Mouse (Mus musculus) embryonic facial prominence, embryonic 14.5 days (tissue): ENCODE data around the gene Park7. TPM values are rescaled to one million over a fixed set of nuclear protein-coding genes. Genes with fewer than 3 reads are reported as not detected.

ENCODE experiments used
- ATAC-seq: fragments of 200-750 bp; cut with Nextera tagmentation; 2 replicates; pipeline ENCODE4 v1.8.0; 2017; ENCODE audit warnings: low read depth, moderate number of reproducible peaks, moderate TSS enrichment
- DNase-seq: peaks from one replicate; pipeline ENCODE4 v3.0.0-alpha.2; 2015; ENCODE audit warnings: low spot score
- H3K27ac ChIP-seq: fragments of 300-500 bp; sonication (generic); replicated peaks from 2 replicates; pipeline ENCODE4 v1.5.1; 2014; ENCODE audit warnings: low read depth, mild to moderate bottlenecking, low read length, moderate library complexity
- H3K27me3 ChIP-seq: fragments of 300-500 bp; sonication (generic); replicated peaks from 2 replicates; pipeline ENCODE4 v1.6.1; 2014; ENCODE audit warnings: low read length; ENCODE audit not compliant: control insufficient read depth, insufficient read depth
- H3K36me3 ChIP-seq: fragments of 300-500 bp; sonication (generic); 2 replicates; pipeline ENCODE4 v1.6.1; 2014; ENCODE audit warnings: low read length, mixed read lengths; ENCODE audit not compliant: control insufficient read depth, insufficient read depth
- H3K4me1 ChIP-seq: fragments of 300-500 bp; sonication (generic); 2 replicates; pipeline ENCODE4 v1.6.1; 2014; ENCODE audit warnings: antibody characterized with exemption, low read length; ENCODE audit not compliant: control insufficient read depth, insufficient read depth
- H3K4me2 ChIP-seq: fragments of 300-500 bp; sonication (generic); 2 replicates; pipeline ENCODE4 v1.6.1; 2014; ENCODE audit warnings: low read depth, mild to moderate bottlenecking, low read length, moderate library complexity, mixed read lengths
- H3K4me3 ChIP-seq: fragments of 300-500 bp; sonication (generic); 2 replicates; pipeline ENCODE4 v1.5.1; 2014; ENCODE audit warnings: low read depth, mild to moderate bottlenecking, low read length
- H3K9ac ChIP-seq: fragments of 300-500 bp; sonication (generic); 2 replicates; pipeline ENCODE4 v1.6.1; 2014; ENCODE audit warnings: low read depth, mild to moderate bottlenecking, low read length, moderate library complexity, mixed read lengths
- H3K9me3 ChIP-seq: fragments of 300-500 bp; sonication (generic); 2 replicates; pipeline ENCODE4 v1.6.1; 2016; ENCODE audit warnings: low read length; ENCODE audit not compliant: control insufficient read depth
- WGBS: fragments of 180-500 bp; shearing (Covaris S2); extraction: QIAGEN DNeasy Blood & Tissue Kit; methylation state at CpG from one replicate; pipeline ENCODE4 v1.1.7; 2014; 5-methylcytosine and 5-hydroxymethylcytosine counted together
- polyA plus RNA-seq: library from polyadenylated mRNA; unstranded; fragments of >200 nt; fragmentation: Nextera tagmentation; extraction: Ambion mirVana; gene quantifications from 2 replicates; pipeline ENCODE4 v1.2.1, GENCODE M21; 2014

The Park7 gene
- polyA plus RNA-seq, 1 experiment from 2014 or later = 387 TPM

DNA sequence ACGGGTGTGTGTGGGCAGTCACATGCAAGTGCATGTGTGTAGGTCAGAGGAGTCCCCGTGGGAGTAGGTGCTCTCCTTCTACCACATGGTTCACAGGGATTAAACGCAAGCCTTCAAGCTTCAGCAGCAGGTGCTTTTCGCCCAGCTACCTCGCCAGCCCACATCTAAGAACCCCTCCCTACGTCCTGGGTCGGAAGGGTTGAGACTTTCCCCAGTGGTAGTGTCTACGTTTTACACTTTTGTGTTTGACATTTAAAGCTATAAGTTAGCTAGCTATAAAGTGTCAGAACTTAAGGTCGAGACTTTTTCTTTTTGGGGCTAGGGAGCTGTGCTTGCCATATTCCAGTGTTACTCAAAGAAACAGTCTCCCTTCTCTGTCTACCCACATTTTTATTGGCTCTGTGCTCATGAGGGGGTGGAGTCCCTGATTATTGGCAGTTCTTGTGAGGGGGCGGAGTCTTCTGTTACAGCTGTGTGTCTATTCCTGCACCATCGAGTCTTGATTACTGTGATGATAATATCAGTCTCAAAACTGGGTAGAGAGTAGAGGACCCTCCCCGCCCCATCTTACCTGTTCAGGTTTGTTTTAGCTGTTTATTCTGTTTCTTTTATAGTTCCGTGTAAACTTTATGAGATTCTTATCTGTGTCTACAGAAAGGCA, 25.9 kb upstream of the Park7 start:
- H3K9me3 ChIP-seq = no peaks in the 10 kb centered on the region
- no peaks in the 10 kb centered on the region for H3K36me3 ChIP-seq
- H3K4me3 ChIP-seq = no peak overlapping the region
- DNase-seq (no peak), ATAC-seq (no peak)
- H3K27me3 ChIP-seq = no peaks in the 10 kb centered on the region
- H3K9ac ChIP-seq = no peak overlapping the region
- no peak overlapping the region for H3K4me2 ChIP-seq
- H3K4me1 ChIP-seq = no peaks in the 10 kb centered on the region
- H3K27ac ChIP-seq = no peak overlapping the region
- WGBS = 61% methylated on average over 13 of the region's 13 CpGs

DNA sequence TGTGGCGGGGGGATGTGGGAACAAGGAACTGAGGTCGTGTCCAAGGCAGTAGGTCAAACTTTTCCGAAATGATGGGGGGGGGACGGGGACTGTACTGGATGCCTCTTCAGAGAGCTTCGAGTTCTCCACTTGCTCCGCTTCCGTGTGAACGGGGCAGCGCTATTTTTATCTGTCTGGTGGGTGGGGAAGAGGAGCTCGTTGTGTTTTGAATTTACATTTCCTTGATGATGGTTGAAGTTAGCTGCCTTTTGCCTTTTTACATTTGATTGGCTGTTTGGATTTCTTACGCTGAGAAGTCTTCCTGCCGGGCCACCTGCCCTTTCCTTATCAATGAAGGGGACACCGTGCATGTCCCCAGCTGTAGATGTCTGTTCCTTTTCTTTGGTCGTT, 23.8 kb upstream of the Park7 start:
- Histone ChIP-seq H3K27me3 (no peaks in the 10 kb centered on the region), H3K9me3 (no peaks in the 10 kb centered on the region), H3K4me3 (no peak overlapping the region), H3K4me1 (no peaks in the 10 kb centered on the region), H3K4me2 (peak overlapping the region; percentile 2; the same call in 1 of the 2 replicates), H3K36me3 (no peaks in the 10 kb centered on the region), H3K27ac (no peak overlapping the region), H3K9ac (no peak overlapping the region)
- WGBS = 44% methylated on average over 14 of the region's 14 CpGs
- no peak for DNase-seq
- ATAC-seq = no peak

DNA sequence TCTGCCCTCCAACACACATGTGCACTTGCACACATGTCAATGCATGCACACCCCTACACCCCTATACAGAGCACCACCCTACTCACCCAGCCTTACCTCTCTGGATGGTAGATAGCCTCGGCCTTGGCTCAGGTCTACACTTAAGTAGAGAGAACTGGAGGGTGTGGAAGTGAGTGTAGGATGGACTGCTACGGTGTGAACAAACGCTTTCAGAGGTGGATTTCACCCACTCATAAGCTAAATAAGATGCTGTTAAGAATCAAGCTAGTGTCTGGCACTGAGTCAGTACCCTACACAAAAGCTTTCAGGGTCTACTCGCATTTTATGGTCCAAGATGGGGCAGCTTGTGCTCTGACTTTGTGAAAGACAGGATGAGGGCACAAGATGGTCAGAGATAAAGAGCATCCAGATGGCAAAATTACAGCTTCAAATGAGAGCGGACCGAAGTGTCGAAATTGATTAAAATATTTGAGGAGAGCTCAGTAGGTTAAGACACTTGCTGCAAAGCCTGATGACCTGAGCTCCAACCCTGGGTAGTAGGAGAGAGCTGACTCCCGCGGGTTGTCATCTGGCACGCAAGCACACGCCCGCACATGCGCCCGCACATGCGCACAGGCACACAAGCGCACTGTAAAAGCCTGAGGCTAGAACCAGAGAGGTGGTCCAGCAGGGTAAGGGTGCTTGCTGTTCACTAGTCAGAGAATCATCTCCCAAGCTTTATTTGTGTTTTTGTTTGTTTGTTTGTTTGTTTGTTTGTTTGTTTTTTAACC, 23.2 kb upstream of the Park7 start:
- DNase-seq (peak; percentile 18), ATAC-seq (no peak)
- H3K4me3 ChIP-seq = no peak overlapping the region
- H3K4me1 ChIP-seq = no peaks in the 10 kb centered on the region
- no peaks in the 10 kb centered on the region for H3K9me3 ChIP-seq
- H3K27ac ChIP-seq = no peak overlapping the region
- H3K9ac ChIP-seq = no peak overlapping the region
- 63% methylated on average over 16 of the region's 16 CpGs for WGBS
- H3K36me3 ChIP-seq = no peaks in the 10 kb centered on the region
- H3K27me3 ChIP-seq = no peaks in the 10 kb centered on the region
- peak overlapping the region; percentile 2; the same call in 1 of the 2 replicates for H3K4me2 ChIP-seq

DNA sequence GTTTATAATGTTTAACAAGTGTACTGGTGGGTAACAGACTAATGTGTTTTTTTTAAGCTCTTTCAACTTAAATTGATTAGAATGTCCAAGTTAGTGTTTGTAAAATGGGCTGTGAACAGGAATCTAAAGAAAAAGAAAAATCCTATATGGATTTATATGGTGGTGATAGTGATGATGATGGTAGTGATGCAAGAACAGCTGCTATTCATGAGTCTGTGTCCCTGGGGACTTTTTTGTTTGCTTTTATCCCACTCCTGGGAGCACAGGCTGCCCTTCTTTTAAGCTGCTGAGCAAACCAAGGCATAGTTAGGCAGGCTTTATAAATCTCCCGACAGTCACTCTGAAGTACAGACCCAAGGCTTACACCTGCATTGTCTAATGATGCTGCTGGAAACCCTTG, 19.3 kb upstream of the Park7 start:
- H3K27me3 ChIP-seq = no peaks in the 10 kb centered on the region
- H3K4me3 ChIP-seq = no peak overlapping the region
- no peaks in the 10 kb centered on the region for H3K9me3 ChIP-seq
- no peak overlapping the region for H3K9ac ChIP-seq
- H3K4me2 ChIP-seq = no peak overlapping the region
- H3K36me3 ChIP-seq = no peaks in the 10 kb centered on the region
- no peak for ATAC-seq
- no peak overlapping the region for H3K27ac ChIP-seq
- 71% methylated on average over 1 of the region's 1 CpGs for WGBS
- no peak for DNase-seq
- no peaks in the 10 kb centered on the region for H3K4me1 ChIP-seq

DNA sequence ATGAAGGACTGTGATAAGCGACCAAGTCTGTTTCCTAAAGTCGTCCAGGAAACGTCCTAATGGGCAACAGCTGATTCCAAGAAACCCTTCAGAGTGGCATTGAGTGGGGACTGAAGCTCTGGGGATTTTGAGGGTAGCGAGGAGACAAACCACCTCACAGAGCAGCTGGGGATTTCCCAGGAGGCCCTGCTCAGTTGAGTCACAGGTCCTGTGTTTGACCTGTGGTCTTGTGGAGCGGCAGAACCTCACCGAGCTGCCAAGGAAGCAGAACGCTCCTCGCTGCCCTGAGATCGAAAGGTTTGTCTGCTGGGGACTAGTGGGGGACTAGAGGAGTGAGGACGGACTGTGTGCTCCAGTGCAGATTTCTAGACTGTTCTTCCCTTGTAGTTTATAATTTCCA, 13.6 kb upstream of the Park7 start:
- H3K9ac ChIP-seq = no peak overlapping the region
- no peak overlapping the region for H3K4me2 ChIP-seq
- DNase-seq (no peak), ATAC-seq (no peak)
- H3K27ac ChIP-seq = no peak overlapping the region
- H3K36me3 ChIP-seq = no peaks in the 10 kb centered on the region
- no peaks in the 10 kb centered on the region for H3K27me3 ChIP-seq
- H3K9me3 ChIP-seq = no peaks in the 10 kb centered on the region
- whole genome bisulfite sequencing = 55% methylated on average over 10 of the region's 10 CpGs
- no peak overlapping the region for H3K4me3 ChIP-seq
- no peaks in the 10 kb centered on the region for H3K4me1 ChIP-seq

DNA sequence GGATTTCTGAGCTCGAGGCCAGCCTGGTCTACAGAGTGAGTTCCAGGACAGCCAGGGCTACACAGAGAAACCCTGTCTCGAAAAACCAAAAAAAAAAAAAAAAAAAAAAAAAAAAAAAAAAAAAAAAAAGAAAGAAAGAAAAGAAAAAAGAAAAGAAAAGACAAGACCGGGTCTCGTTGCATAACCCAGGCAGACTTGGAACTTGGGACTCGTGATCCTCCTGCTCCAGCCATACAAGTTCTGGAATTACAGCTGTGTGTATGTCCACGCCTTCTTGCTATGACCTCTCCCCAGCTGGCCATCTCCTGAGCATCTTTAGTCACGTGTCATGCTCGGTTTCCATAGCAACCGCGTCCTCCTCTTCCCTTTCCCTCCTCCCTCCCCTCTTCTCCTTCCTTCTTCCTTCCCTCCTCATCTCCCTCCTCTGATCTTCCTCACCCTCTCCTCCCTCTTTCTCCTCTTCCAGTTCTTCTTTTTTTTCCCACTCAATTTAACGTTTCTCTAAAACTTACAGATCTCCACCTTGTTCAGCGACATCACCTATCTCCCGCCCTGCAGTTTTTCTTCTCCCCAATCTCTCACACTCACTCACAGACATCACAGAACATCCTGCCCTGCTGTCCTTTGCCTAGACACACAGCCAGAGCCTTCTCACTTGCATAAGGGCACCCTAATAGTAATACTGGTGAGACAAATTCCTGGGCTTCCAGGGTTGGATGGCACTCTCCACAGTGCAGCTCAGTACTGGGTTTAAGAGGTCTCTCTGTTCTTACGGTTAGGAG, 12.9 kb upstream of the Park7 start:
- Histone ChIP-seq H3K4me3 (no peak overlapping the region), H3K4me2 (no peak overlapping the region), H3K27me3 (no peaks in the 10 kb centered on the region), H3K4me1 (no peaks in the 10 kb centered on the region), H3K36me3 (no peaks in the 10 kb centered on the region), H3K27ac (no peak overlapping the region), H3K9ac (no peak overlapping the region), H3K9me3 (no peaks in the 10 kb centered on the region)
- 45% methylated on average over 13 of the region's 14 CpGs for WGBS
- DNase-seq = peak; percentile 26
- ATAC-seq = no peak

DNA sequence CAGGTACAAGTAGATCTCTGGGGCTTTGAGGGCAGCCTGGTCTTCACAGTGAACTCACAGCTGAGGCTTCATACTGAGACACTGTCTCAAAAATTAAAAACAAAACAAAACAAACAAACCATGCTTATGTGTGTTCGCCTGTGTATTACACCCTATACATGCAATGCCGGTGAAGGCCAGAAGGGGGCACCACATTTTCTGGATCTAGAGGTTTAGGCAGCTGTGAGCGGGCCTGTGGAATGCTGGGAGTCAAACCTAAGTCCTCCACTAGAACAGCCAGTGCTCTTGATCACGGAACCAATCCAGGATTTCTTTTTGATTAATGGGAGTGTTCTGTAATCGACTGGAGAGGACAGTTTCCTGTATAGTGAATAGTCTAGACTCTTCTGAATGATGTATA, 11.7 kb upstream of the Park7 start:
- no peak overlapping the region for H3K4me3 ChIP-seq
- ATAC-seq (no peak), DNase-seq (no peak)
- H3K36me3 ChIP-seq = no peaks in the 10 kb centered on the region
- no peak overlapping the region for H3K27ac ChIP-seq
- no peak overlapping the region for H3K4me2 ChIP-seq
- WGBS = 58% methylated on average over 5 of the region's 5 CpGs
- no peaks in the 10 kb centered on the region for H3K4me1 ChIP-seq
- H3K9me3 ChIP-seq = no peaks in the 10 kb centered on the region
- no peaks in the 10 kb centered on the region for H3K27me3 ChIP-seq
- no peak overlapping the region for H3K9ac ChIP-seq

DNA sequence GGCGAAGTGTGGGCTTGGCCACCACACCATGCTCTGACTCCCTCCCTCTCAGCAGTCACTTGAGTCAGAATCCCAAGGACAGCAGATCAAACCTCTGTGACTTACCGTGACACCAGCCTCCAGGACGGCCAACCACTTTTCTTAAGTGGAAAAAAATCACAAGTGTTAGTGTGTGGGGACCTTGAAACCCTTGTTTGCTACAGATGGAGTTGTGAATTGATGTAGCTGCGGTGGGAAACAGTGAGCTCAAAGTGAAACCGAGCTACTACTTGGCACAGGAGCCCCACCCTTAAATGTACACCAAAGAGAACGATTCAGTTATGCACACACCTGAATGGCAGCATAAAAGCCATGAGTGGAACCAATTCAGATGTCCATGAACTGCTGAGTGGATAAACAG, 10.7 kb upstream of the Park7 start:
- Histone ChIP-seq H3K4me3 (no peak overlapping the region), H3K9ac (no peak overlapping the region), H3K4me1 (no peaks in the 10 kb centered on the region), H3K27me3 (no peaks in the 10 kb centered on the region), H3K27ac (no peak overlapping the region), H3K36me3 (no peaks in the 10 kb centered on the region), H3K4me2 (no peak overlapping the region), H3K9me3 (no peaks in the 10 kb centered on the region)
- DNase-seq = no peak
- 85% methylated on average over 6 of the region's 6 CpGs for WGBS
- no peak for ATAC-seq
